Mouse (Mus musculus) heart, adult 2 months (tissue): Measurements from ENCODE around the gene Sh3kbp1. TPM values are rescaled to one million over a fixed set of nuclear protein-coding genes. Genes with fewer than 3 reads are reported as not detected.

Source experiments
- DNase-seq, 2 experiments: peaks; one replicate each; pipeline ENCODE4 v3.0.0; 2021
- H3K27ac ChIP-seq: fragments of 200-600 bp; 2 replicates; pipeline ENCODE4 v1.8.1; 2022
- H3K27me3 ChIP-seq: fragments of 200-500 bp; 2 replicates; pipeline ENCODE4 v1.6.1; 2012; ENCODE audit warnings: mild to moderate bottlenecking, low read length, inconsistent platforms, mixed read lengths; ENCODE audit not compliant: control insufficient read depth, insufficient read depth
- H3K36me3 ChIP-seq: fragments of 200-500 bp; 2 replicates; pipeline ENCODE4 v1.6.1; 2012; ENCODE audit warnings: low read length, inconsistent platforms; ENCODE audit not compliant: control insufficient read depth, insufficient read depth
- H3K4me1 ChIP-seq: fragments of 200-500 bp; 2 replicates; pipeline ENCODE4 v1.6.1; 2011; ENCODE audit warnings: low read length; ENCODE audit not compliant: control insufficient read depth, insufficient read depth
- H3K4me3 ChIP-seq: fragments of 200-600 bp; 2 replicates; pipeline ENCODE4 v1.8.1; 2022
- H3K79me2 ChIP-seq: fragments of 200-500 bp; replicated peaks from 2 replicates; pipeline ENCODE4 v1.6.1; 2012; ENCODE audit warnings: mild to moderate bottlenecking, inconsistent platforms, low read length, moderate library complexity, mixed read lengths; ENCODE audit not compliant: control insufficient read depth, insufficient read depth
- H3K9ac ChIP-seq: fragments of 200-500 bp; 2 replicates; pipeline ENCODE4 v1.6.1; 2012; ENCODE audit warnings: low read depth, mild to moderate bottlenecking, control low read depth, inconsistent platforms, low read length, mixed read lengths
- CTCF ChIP-seq: fragments of 200-600 bp; IDR thresholded peaks from 2 replicates; pipeline ENCODE4 v1.8.1; 2022; ENCODE audit warnings: antibody characterized with exemption, mild to moderate bottlenecking, moderate library complexity
- EP300 ChIP-seq: fragments of 200-500 bp; IDR thresholded peaks from 2 replicates; pipeline ENCODE4 v1.6.1; 2011; ENCODE audit warnings: low read depth, low read length, control low read depth; ENCODE audit not compliant: insufficient read depth
- POLR2A ChIP-seq: fragments of 200-500 bp; IDR thresholded peaks from 2 replicates; pipeline ENCODE4 v1.6.1; 2011; ENCODE audit warnings: mild to moderate bottlenecking, low read depth, low read length, control low read depth; ENCODE audit not compliant: insufficient read depth
- WGBS: fragments of 180-500 bp; shearing (Covaris S2); methylation state at CpG from one replicate; pipeline ENCODE4 v1.1.7; 2018; 5-methylcytosine and 5-hydroxymethylcytosine counted together
- intact Hi-C: fragments of 180-260 bp; cut with DNase I; formaldehyde crosslinking; loops from one replicate; pipeline ENCODE4 v1.15.1; 2025
- polyA plus RNA-seq: library from polyadenylated mRNA; depleted of rRNA; stranded (reverse); fragments of >200 nt; gene quantifications from 2 replicates; pipeline ENCODE4 v1.2.3, GENCODE M21; 2012
- total RNA-seq, 2 experiments: library from RNA; stranded (reverse); gene quantifications; 2 replicates each; pipeline ENCODE4 v1.2.3; 2021

Sh3kbp1 gene
- total and polyA plus RNA-seq, 3 experiments = 105 to 149 (median 132) TPM

- Histone ChIP-seq H3K4me1 (no peaks in the 10 kb centered on the region; the same call in 1 of the 2 replicates), H3K4me3 (no peak overlapping the region), H3K36me3 (no peaks in the 10 kb centered on the region), H3K27me3 (no peaks in the 10 kb centered on the region), H3K79me2 (no peaks in the 10 kb centered on the region), H3K27ac (no peak overlapping the region), H3K9ac (no peak overlapping the region)
- no peak for DNase-seq
- TF ChIP-seq EP300 = no peak
- TF ChIP-seq POLR2A = no peak
- no peak for TF ChIP-seq CTCF
- intact Hi-C loops = no loop called here
- WGBS = 35% methylated on average over 1 of the region's 1 CpGs
Measured at GRCm38 (mm10) chrX:159858126-159858525, 231.1 kb downstream of the Sh3kbp1 start.

DNA sequence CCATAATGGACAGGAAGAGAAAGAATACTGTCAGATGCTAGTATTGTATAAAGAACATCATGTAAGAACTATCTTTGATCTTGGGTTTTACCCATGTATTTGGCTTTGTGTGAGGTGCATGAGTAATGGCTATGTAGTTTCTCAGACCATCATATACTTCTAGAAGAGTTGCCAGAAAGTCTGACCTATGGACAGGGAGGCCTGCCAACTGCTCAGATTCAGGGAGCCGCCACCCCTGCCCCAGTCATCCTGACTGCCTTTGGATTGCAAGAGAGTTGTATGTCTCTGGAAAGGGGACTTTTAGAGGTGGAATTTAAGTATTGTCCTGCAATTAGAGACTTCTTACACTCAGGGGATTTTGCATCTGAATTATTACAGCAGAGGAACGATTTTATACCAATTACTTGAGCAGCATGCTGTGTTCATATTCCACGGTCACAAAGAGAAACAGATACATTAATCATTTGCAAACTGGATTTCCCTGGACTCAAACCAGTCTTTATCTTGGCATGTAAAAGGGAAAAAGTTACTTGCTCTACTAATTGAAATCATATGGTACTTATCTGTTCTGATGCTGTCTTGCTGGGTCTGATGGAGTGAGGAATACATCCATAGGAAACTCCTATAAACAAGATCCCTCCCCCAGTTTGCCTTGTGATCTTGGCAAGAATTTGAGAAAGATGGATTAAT lies 233.9 kb downstream of the Sh3kbp1 start:
- H3K9ac ChIP-seq = no peak overlapping the region
- DNase-seq = no peak
- no peaks in the 10 kb centered on the region for H3K36me3 ChIP-seq
- H3K27ac ChIP-seq = no peak overlapping the region
- intact Hi-C loops = loop anchor here (10.0 kb wide), 1 partner anchor 56 kb away; no protein-coding TSS in a partner anchor
- 66% methylated on average over 3 of the region's 3 CpGs for WGBS
- H3K79me2 ChIP-seq = no peaks in the 10 kb centered on the region
- H3K27me3 ChIP-seq = no peaks in the 10 kb centered on the region
- H3K4me1 ChIP-seq = no peaks in the 10 kb centered on the region; the same call in 1 of the 2 replicates
- no peak for TF ChIP-seq EP300
- no peak for TF ChIP-seq POLR2A
- no peak for TF ChIP-seq CTCF
- no peak overlapping the region for H3K4me3 ChIP-seq

- TF ChIP-seq POLR2A (no peak), CTCF (no peak), EP300 (no peak)
- no peaks in the 10 kb centered on the region; the same call in 1 of the 2 replicates for H3K4me1 ChIP-seq
- intact Hi-C loops = loop anchor here (10.0 kb wide), 1 partner anchor 63 kb away; no protein-coding TSS in a partner anchor
- H3K27ac ChIP-seq = no peak overlapping the region
- H3K4me3 ChIP-seq = no peak overlapping the region
- DNase-seq = no peak
- WGBS = 59% methylated on average over 3 of the region's 3 CpGs
- H3K36me3 ChIP-seq = no peaks in the 10 kb centered on the region
- H3K27me3 ChIP-seq = no peaks in the 10 kb centered on the region
- H3K9ac ChIP-seq = no peak overlapping the region
- H3K79me2 ChIP-seq = no peaks in the 10 kb centered on the region
Measured at GRCm38 (mm10) chrX:159867660-159868059, 240.6 kb downstream of the Sh3kbp1 start.

GRCm38 (mm10) chrX:159872521-159872920 lies 245.4 kb downstream of the Sh3kbp1 start:
- H3K27ac ChIP-seq = no peak overlapping the region
- H3K9ac ChIP-seq = no peak overlapping the region
- intact Hi-C loops = no loop called here
- peaks cover 2% of the 10 kb centered on the region; the same call in 1 of the 2 replicates for H3K4me1 ChIP-seq
- no peaks in the 10 kb centered on the region for H3K36me3 ChIP-seq
- DNase-seq = no peak
- no peaks in the 10 kb centered on the region for H3K79me2 ChIP-seq
- no peaks in the 10 kb centered on the region for H3K27me3 ChIP-seq
- no peak for TF ChIP-seq POLR2A
- no peak for TF ChIP-seq CTCF
- no peak for TF ChIP-seq EP300
- WGBS = 63% methylated on average over 2 of the region's 2 CpGs
- H3K4me3 ChIP-seq = no peak overlapping the region

DNA sequence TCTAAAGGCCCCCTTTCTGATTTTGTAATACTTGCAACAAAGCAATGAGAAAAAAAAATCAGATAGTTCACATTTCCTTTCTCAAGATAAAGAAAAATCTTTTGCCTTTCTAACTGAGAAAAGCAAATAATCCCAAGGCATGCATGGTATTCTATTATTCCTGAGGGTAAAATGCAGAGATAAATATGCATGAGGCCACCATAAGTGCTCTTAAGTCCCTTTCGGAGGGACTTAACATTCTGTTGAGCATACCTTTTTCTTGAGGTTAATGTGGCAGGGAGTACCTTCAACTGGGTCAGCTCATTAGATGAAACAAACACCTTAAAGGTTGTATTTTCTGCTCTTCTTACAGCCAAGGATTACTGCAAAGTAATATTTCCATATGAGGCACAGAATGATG lies 250.7 kb downstream of the Sh3kbp1 start:
- Histone ChIP-seq H3K4me3 (no peak overlapping the region), H3K36me3 (no peaks in the 10 kb centered on the region), H3K79me2 (no peaks in the 10 kb centered on the region), H3K4me1 (peaks cover under 1% of the 10 kb centered on the region; the same call in 1 of the 2 replicates), H3K27ac (no peak overlapping the region), H3K9ac (no peak overlapping the region), H3K27me3 (no peaks in the 10 kb centered on the region)
- intact Hi-C loops = no loop called here
- no peak for TF ChIP-seq POLR2A
- TF ChIP-seq CTCF = no peak
- no peak for TF ChIP-seq EP300
- WGBS = 87% methylated on average over 1 of the region's 1 CpGs
- DNase-seq = no peak

DNA sequence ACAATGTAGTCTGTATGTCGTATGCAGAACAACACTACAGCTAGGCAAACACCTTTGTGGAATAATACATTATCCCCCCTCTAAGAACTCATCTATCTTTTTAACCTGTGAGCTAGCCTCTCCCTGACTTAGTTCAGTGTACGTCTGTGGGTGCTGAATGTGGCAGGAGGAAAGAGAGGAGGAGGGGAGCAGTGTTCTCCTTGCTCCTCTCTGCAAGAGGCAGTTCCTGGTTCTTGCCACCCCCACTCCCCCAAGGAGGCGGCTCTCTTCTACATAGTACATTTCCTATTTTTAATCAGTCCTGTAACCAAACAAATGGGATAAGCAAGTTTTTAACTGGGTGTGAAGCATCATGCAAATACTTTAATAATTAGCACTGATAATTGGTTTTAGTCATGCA lies 252.4 kb downstream of the Sh3kbp1 start:
- H3K9ac ChIP-seq = no peak overlapping the region
- no peak for DNase-seq
- intact Hi-C loops = no loop called here
- H3K36me3 ChIP-seq = no peaks in the 10 kb centered on the region
- no peak overlapping the region for H3K27ac ChIP-seq
- no peaks in the 10 kb centered on the region for H3K4me1 ChIP-seq
- 68% methylated on average over 3 of the region's 3 CpGs for WGBS
- TF ChIP-seq POLR2A (no peak), CTCF (no peak), EP300 (no peak)
- no peaks in the 10 kb centered on the region for H3K27me3 ChIP-seq
- H3K4me3 ChIP-seq = no peak overlapping the region
- H3K79me2 ChIP-seq = no peaks in the 10 kb centered on the region
